Mouse (Mus musculus) urinary bladder, postnatal 4 days (tissue): ENCODE measurements around the gene Ryr1.

Experiments used
- DNase-seq, 2 experiments: peaks; one replicate each; pipeline ENCODE4 v3.0.0; 2021 to 2022; ENCODE audit warnings: low spot score in 2 of 2

Gene Ryr1

GRCm38 (mm10) chr7:29037261-29037660 is 87.7 kb downstream of the Ryr1 start:
- DNase-seq = no peak

GRCm38 (mm10) chr7:29032685-29033084 is 92.3 kb downstream of the Ryr1 start:
- DNase-seq = no peak

GRCm38 (mm10) chr7:29031641-29032040 is 93.3 kb downstream of the Ryr1 start:
- no peak for DNase-seq

GRCm38 (mm10) chr7:29029690-29030656 is 95.0 kb downstream of the Ryr1 start:
- no peak for DNase-seq

GRCm38 (mm10) chr7:29028761-29029160 is 96.2 kb downstream of the Ryr1 start:
- DNase-seq = no peak

GRCm38 (mm10) chr7:29026811-29027210 is 98.2 kb downstream of the Ryr1 start:
- no peak for DNase-seq

- DNase-seq = no peak
Measured at GRCm38 (mm10) chr7:29026195-29026594, 98.8 kb downstream of the Ryr1 start.

- DNase-seq = no peak
Measured at GRCm38 (mm10) chr7:29025566-29025965, 99.4 kb downstream of the Ryr1 start.

GRCm38 (mm10) chr7:29023514-29023913 is 101.5 kb downstream of the Ryr1 start:
- no peak for DNase-seq

GRCm38 (mm10) chr7:29022479-29022878 is 102.5 kb downstream of the Ryr1 start:
- DNase-seq = no peak

- DNase-seq = no peak
Measured at GRCm38 (mm10) chr7:29019447-29020220, 105.3 kb downstream of the Ryr1 start.

GRCm38 (mm10) chr7:29017222-29017621 is 107.8 kb downstream of the Ryr1 start:
- no peak for DNase-seq

- no peak for DNase-seq
Measured at GRCm38 (mm10) chr7:29016440-29016839, 108.5 kb downstream of the Ryr1 start.

- DNase-seq = no peak
Measured at GRCm38 (mm10) chr7:29014984-29015383, 110.0 kb downstream of the Ryr1 start.

- DNase-seq = no peak
Measured at GRCm38 (mm10) chr7:29008714-29009113, 116.3 kb downstream of the Ryr1 start.

GRCm38 (mm10) chr7:29008171-29008570 is 116.8 kb downstream of the Ryr1 start:
- no peak for DNase-seq

GRCm38 (mm10) chr7:29007224-29008101 is 117.5 kb downstream of the Ryr1 start:
- no peak for DNase-seq

- DNase-seq = peak; percentile 50 to 85
Measured at GRCm38 (mm10) chr7:29000651-29001605, 124.1 kb downstream of the Ryr1 start.

- no peak for DNase-seq
Measured at GRCm38 (mm10) chr7:28993402-28993801, 131.6 kb downstream of the Ryr1 start.

GRCm38 (mm10) chr7:28992997-28993396 is 132.0 kb downstream of the Ryr1 start:
- DNase-seq = no peak
